Mouse (Mus musculus): Measurements from ENCODE around the gene Nsun4.

The Nsun4 gene

DNA sequence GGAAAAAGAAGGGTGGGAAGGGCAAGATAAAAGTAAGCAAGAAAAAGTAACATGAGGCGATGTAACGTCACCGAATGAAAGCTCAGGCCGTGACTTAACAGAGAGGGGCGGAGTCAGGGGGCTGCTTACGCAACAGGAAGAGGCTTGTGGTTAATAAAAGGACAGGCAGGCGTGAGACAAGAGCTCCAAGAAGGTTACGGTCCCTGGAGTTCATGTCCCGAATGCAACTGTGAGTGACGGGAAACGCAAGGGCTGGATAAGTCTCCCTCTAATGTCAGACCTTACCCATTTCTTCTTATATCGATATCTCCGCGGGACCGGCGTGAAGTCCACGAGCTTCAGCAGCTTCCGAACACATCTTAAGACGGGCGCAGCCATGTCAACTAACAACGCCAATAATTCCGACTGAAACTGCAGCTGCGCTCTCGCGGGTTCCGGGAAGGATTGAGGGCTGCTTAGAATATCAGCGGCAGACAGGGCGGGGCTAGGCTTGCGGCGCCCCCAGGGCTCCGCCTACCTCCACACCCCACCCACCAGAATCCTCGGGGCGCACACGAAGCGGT is at the start of gene Nsun4:
Gene Nsun4, minus strand, starts transcription at position 478 of the 563 bp plus-strand sequence.
- in situ Hi-C loops (cut with MboI, MseI): no loop called here

DNA sequence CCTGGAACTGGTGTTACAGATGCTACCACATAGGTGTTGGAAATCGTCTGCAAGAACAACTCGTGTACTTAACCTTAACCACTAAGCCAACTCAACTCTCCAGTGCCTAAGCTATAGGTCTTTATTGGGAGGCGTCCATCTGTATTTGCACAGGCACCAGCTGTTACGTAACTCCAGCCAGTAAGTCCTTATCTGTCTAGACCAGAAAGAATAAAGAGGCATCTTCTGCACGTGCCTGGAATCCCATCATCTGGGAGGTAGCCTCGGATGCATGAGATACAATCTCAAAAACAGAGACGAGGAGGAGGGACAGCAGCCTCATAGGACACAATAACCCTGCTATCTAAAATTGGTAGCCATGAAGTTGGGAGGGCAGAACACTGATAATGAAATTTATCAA is 47.3 kb upstream of the Nsun4 start:
- in situ Hi-C loops (cut with MboI, MseI): no loop called here

DNA sequence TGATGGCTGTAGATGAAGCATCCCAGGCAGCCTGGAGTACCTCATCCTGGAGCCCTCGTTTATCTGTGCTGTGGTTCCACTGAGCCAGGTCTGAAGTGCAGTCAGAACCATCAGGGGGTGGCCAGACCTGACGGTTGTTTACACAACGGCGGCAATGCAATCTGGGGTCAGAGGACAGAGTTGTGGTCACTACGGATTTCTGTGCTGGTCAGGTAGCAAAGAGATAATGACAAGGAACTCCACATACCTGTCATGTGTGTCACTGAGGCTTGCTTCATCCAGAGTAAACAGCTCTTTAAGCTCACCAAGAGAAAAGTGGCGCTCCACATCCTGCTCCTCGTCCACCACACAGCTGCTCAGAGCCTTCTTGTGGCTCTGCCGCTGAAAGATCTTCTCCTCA is 43.5 kb upstream of the Nsun4 start:
- in situ Hi-C loops (cut with MboI, MseI): no loop called here

- in situ Hi-C loops (cut with MboI, MseI): no loop called here
Measured at GRCm38 (mm10) chr4:116096291-116096690, 42.6 kb upstream of the Nsun4 start.

DNA sequence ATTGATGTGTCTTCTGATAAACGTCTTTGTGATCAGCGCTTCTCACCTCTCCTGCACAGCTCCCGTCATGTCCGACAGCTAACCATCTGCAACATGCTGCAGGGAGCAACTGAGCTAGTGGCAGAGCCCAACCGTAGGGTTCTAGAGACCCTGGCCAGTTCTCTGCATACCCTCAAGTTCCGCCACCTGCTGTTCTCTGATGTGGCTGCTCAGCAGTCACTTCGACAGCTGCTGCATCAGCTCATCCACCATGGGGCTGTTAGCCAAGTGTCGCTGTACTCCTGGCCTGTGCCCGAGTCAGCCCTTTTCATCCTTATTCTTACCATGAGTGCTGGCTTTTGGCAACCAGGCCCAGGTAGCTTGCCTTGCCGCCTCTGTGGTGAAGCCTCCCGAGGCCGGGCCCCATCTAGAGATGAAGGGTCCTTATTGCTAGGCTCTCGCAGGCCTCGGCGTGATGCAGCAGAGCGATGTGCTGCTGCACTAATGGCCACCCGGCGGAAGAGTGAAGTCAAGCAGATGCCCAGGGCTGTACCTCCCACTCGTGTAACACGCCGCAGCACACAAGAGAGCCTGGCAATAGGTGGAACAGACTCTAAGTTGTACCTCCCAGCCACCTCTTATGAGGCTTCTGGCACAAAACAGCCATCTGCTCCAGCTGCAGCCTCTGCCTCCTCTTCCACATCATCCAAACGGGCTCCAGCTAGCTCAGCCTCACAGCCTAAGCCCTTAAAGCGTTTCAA is 35.0 kb upstream of the Nsun4 start:
- in situ Hi-C loops (cut with MboI, MseI): no loop called here

DNA sequence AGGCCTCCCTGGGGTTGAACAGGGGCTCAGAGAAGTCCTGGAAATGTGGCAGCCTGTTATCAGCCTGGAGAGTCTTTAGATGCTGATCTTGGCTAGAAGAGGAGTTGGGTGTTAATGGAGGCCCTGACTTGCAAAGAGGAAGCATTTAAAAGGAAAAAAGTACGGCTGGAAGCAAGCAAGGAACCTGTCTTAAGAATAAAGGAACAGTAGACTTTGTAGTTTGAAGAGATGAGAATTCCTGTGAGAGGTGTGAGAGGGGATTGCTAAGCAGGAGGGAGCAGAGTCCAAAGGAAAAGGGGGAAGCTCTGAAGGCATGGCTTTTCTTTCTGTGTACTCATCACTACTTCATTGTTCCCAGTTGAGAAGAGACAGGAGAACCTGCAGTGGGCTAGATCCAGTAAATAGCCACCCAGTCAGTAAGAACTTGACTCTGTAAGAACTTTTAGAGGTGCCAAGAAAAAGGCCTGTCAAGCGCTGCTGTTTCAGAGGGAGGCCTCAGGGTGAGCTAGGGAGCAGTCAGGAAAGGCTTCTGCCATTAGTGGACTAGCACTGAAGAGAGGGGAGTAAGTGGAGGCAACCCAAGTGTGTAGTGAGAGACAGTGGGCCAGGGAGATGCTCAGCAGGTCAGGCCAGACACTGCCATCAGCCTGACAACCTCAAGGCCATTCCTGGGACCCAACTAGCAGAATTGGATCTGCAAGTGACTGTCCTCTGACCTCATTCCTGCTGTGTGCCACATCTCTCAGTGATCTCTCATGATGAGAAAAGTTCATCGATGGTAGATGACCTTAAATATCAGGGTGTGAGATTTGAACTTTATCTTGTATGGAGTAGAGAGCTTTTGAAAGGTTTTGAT is 23.8 kb upstream of the Nsun4 start:
- in situ Hi-C loops (cut with MboI, MseI): no loop called here

DNA sequence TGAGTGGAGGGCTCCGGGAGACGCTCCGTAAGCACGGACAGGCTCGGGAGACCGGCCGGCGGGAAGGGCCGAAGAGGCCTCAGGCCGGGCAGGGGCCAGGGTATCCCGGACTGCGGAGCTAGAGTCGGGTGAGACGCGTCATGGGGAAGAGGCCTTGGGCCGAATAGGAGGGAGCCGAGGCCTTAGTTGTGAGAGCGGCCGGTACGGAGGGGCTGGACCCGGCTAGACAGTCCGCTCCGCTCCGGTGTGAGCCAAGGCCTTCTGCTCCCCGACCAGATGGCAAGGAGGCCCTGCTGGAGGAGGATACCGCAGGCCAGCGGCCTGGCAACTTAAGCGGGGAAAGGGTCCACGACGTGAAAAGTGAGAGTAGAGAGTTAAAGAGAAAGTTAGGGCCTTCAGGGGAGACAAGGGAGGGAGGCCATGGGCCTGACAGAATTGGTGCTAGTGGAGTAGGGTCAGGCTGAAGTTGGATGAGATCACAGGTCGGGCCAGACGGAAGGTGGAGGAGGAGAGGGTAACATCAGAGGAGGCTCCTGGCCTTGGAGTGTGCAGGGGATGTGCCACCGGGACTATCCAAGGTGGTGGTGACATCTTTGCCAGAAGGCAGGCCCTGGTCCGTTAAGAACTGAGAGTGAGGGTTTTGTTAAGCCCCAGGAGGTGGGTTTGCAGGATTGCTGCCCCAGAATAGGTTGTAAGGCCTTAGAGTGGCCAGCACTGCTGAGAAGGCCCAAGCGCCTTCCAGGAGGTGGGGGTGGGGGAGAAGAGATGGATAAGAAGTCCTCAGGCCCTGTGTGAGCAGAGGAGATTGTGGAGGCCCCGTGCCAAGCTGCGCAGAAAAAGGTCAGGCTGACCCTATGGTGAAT is 22.9 kb upstream of the Nsun4 start:
- in situ Hi-C loops (cut with MboI, MseI): no loop called here

DNA sequence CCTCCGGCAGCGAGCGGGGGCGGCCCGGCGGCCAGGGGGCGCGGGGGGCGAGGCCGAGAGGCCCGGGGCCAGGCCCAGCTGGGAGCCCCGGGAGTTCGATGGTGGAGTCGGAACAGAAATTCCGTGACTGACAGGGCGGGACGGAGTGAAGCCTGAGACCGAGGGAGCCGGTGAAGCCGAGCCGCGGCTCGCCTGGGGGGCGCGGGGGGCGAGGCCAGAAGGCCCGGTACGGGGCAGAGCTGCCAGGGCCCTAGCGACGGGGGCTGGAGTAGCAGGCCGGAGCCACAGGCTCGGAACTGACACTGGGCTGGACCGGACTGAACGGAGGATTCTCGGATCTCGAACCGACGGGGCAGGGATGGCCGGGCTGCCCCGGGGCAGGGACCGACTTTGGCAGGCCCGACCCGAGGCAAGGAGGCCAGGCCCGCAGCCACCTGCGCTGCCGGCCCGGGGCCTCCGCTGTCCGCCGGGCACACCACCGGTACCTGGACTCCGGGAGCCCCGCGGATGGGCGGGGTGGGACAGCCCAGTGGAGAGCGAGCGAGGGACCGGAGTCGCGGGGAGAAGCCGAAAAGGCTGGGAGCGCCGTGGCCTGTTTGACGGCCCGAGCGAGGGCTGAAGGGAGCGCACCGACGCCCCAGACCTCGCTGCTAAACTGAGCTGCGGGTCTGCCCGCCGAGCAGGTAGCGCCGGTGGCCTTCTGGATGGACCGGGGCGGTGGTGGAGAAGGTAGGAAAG is 22.1 kb upstream of the Nsun4 start:
- in situ Hi-C loops (cut with MboI, MseI): no loop called here

GRCm38 (mm10) chr4:116074861-116075620 is 21.4 kb upstream of the Nsun4 start, which contains the start of the genes Uqcrh and Lrrc41:
Gene Uqcrh, minus strand, starts transcription at chr4:116075071.
Gene Lrrc41, plus strand, starts transcription at chr4:116075269.
- in situ Hi-C loops (cut with MboI, MseI): no loop called here

DNA sequence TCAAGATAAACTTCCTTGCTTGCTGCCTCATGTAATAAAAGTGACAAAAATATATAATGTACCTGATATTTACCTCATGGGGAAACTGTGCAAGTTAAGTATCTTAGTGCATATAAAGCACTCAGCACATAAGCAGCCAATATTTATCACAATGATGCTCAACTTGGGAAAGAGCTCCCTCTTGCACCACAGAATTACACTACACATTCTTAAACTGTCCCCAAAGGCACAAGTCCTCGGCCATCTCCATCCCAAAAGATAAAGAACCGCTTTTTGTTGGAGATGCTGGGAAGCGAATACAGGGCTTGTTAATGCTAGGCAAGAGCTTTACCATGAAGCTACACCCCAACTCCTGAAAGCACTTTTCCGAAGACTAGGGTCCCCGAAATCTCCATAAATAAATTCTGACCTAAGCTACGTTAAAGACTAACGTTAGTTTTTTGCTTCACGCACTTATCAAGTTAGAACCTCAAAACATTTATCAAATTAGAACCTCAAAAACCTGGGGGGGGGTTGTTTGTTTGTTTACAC is 20.5 kb upstream of the Nsun4 start:
- in situ Hi-C loops (cut with MboI, MseI): no loop called here

DNA sequence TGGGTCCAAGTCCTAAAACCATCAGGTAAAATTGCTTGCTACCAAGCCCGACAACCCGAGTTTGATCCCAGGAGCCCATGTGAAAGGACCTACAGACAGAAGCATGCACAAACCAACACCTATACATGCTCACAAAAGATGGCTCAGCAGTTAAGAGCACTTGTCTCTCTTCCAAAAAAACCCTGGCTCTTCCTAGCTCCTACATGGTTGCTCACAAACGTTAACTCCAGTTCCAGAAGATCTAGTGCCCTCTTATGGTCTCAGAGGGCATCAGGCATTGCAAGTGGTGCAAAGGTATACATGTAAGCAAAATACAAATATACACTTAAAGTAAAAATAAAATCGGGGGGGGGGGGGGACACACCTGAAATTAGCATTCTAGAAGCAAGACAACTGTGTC is 19.5 kb upstream of the Nsun4 start:
- in situ Hi-C loops (cut with MboI, MseI): no loop called here

GRCm38 (mm10) chr4:116070116-116070515 is 16.4 kb upstream of the Nsun4 start:
- in situ Hi-C loops (cut with MboI, MseI): no loop called here

DNA sequence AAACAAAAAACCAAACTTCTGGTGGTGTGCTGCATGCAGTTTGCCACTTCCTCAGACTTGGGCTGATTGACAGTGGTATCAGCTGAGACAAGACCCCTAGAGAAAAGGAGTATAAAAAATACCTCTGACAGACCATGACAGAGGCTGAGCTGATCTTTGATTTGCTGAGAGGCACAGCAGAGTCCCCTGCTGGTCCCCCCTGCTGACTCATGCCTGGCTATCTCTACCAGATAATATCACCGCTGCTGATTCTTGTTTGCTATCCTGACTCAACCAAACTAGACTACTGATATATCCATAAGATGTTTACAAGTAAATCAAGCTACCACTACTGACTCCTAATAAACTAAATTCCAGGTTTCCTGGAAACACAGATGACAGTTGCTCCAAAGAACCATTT is 10.2 kb upstream of the Nsun4 start:
- in situ Hi-C loops (cut with MboI, MseI): no loop called here

DNA sequence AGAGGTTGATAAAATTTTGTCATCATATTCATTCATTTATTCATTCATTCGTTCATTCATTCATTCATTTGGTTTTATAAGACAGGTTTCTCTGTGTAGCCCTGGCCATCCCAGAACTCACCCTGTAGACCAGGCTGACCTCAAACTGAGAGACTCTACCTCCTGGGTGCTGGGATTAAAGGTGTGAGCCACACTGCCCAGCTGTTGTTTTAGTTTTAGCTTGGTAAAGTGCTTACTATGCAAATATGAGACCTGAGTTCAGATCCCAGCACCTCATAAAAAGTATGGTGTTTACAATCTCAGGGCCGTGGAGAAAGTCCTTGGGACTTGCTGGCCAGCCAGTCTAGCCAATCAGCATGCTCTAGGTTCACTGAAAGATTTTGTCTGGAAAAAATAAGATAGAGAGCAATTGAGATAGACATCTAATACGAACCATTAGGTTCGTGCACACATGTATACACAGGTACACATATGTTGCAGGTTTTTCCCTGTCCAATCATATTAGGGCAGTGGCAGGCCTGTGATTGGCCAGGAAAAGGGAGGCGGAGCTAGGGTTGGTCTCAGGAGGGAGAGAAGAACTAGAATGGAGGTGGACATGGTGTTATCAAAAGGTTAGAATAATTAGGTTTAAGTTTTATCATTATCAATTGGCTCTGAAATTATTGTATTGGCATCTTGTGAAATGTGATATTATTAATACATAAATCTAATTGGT is 5.5 kb upstream of the Nsun4 start:
- in situ Hi-C loops (cut with MboI, MseI): no loop called here

GRCm38 (mm10) chr4:116057559-116057958 is 3.9 kb upstream of the Nsun4 start:
- in situ Hi-C loops (cut with MboI, MseI): no loop called here

- in situ Hi-C loops (cut with MboI, MseI): no loop called here
Measured at GRCm38 (mm10) chr4:116052526-116053293, 966 bp downstream of the Nsun4 start.

GRCm38 (mm10) chr4:116049211-116049610 is 4.5 kb downstream of the Nsun4 start:
- in situ Hi-C loops (cut with MboI, MseI): no loop called here

Data from T-helper 17 cell (primary cell).